Mouse (Mus musculus): Measurements from ENCODE around the gene Trim14. TPM values are rescaled to one million over a fixed set of nuclear protein-coding genes. Genes with fewer than 3 reads are reported as not detected.

The Trim14 gene
- polyA plus RNA-seq, 1 experiment from 2014 or later: 14.1 TPM

DNA sequence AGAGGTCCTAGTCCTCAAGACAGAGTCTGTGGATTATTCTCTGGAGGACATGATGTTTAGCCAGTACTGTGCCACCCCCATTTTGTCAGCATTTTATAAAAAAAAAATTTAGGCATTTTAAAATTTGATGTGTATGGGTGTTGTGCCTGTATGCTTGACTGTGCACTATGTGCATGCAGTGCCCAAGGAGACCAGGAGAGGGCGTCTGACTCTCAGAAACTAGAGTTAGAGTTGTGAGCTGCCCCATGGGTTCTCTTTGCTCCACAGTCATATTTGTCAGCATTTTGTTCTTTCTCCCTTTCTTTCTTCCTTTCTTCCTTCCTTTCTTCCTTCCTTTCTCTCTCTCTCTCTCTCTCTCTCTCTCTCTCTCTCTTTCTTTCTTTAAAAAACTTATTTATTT is 8.4 kb upstream of the Trim14 start:
- H3K4me1 ChIP-seq (ENCODE audit: insufficient read depth): no peaks in the 10 kb centered on the region
- no peaks in the 10 kb centered on the region for H3K36me3 ChIP-seq (replicated peaks; ENCODE audit: insufficient read depth, low read length)
- H3K9ac ChIP-seq (replicated peaks): no peak overlapping the region
- DNase-seq (peak; percentile 77), ATAC-seq (no peak)
- H3K27me3 ChIP-seq (ENCODE audit: insufficient read depth, low read length): no peaks in the 10 kb centered on the region
- TF ChIP-seq CTCF (IDR thresholded peaks at IDR 0.05; ENCODE audit: low read depth) (peak; percentile 72), EP300 (IDR thresholded peaks at IDR 0.05; ENCODE audit: low read depth) (no peak)
- no peaks in the 10 kb centered on the region for H3K9me3 ChIP-seq (ENCODE audit: low read length)
- H3K27ac ChIP-seq (ENCODE audit: low read depth): no peak overlapping the region
- 21% methylated on average over 1 of the region's 1 CpGs for WGBS (ENCODE audit: insufficient replicate concordance)
- no peak overlapping the region for H3K4me3 ChIP-seq (ENCODE audit: low read depth, low read length)
- no peak overlapping the region for H3K4me2 ChIP-seq (ENCODE audit: low read depth, low read length)

DNA sequence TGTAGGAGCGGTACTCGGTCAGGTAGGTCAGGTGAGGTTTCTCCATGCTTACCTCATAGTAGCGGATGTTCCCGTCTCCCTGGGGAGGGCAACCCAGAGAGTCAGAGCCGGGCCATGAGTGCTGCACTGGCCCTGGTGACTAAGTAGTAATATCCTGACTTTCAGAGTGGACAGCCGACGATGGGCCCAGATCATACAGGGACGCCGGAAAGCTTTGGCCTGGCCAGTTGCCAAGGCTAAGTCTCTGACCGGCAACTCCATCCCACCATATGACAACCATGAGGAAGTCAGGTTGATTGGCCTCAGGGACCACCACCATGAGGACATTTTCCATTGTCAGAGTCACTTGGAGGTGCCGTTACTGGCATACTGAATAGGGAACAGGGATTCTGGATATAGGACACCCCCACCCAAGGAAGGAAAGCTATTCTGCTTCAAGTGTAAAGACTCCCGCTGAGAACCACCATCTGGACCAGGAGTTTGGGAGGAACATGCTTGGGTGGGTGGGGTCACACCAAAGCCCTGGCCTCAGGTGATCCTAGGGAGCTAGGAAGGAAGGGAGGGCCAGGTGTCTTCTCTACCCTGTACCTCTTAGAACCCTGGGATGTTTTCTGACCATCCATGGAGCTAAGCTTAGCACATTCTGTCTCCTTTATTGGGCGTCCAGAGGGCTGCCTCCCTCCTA is 7.6 kb upstream of the Trim14 start:
- TF ChIP-seq CTCF (IDR thresholded peaks at IDR 0.05; ENCODE audit: low read depth) (no peak), EP300 (IDR thresholded peaks at IDR 0.05; ENCODE audit: low read depth) (no peak)
- DNase-seq: no peak
- no peaks in the 10 kb centered on the region for H3K9me3 ChIP-seq (ENCODE audit: low read length)
- WGBS (ENCODE audit: insufficient replicate concordance): 77% methylated on average over 13 of the region's 13 CpGs
- H3K9ac ChIP-seq (replicated peaks): no peak overlapping the region
- H3K4me1 ChIP-seq (ENCODE audit: insufficient read depth): no peaks in the 10 kb centered on the region
- H3K27me3 ChIP-seq (ENCODE audit: insufficient read depth, low read length): no peaks in the 10 kb centered on the region
- no peak overlapping the region for H3K4me2 ChIP-seq (ENCODE audit: low read depth, low read length)
- no peak overlapping the region for H3K27ac ChIP-seq (ENCODE audit: low read depth)
- ATAC-seq: no peak
- H3K4me3 ChIP-seq (ENCODE audit: low read depth, low read length): no peak overlapping the region
- no peaks in the 10 kb centered on the region for H3K36me3 ChIP-seq (replicated peaks; ENCODE audit: insufficient read depth, low read length)

DNA sequence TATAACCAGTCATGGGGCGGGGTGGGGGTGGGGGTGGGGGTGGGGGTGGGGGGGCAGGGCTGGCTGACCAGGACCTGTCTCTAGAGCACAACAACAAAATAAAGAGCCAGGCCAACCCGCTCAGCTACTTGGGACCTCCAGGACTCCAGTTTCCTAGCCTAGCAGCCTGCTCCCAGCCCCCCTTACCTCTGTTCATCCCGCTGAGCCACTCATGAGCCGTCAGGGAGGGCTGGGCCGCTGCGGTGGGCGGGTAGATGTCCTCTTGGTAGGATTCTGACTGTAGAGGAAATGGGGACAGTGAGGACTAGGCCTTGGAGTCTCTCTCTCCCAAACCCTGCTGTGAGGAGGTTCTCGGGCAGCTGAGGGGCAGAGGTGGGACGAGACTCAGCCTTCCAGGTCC is 5.8 kb upstream of the Trim14 start:
- H3K27ac ChIP-seq (ENCODE audit: low read depth): no peak overlapping the region
- H3K9me3 ChIP-seq (ENCODE audit: low read length): no peaks in the 10 kb centered on the region
- H3K4me1 ChIP-seq (ENCODE audit: insufficient read depth): no peaks in the 10 kb centered on the region; the same call in 1 of the 2 replicates
- TF ChIP-seq EP300 (IDR thresholded peaks at IDR 0.05; ENCODE audit: low read depth) (no peak), CTCF (IDR thresholded peaks at IDR 0.05; ENCODE audit: low read depth) (no peak)
- ATAC-seq (no peak), DNase-seq (no peak)
- no peak overlapping the region for H3K4me3 ChIP-seq (ENCODE audit: low read depth, low read length)
- WGBS (ENCODE audit: insufficient replicate concordance): 76% methylated on average over 9 of the region's 9 CpGs
- no peaks in the 10 kb centered on the region for H3K36me3 ChIP-seq (replicated peaks; ENCODE audit: insufficient read depth, low read length)
- H3K27me3 ChIP-seq (ENCODE audit: insufficient read depth, low read length): no peaks in the 10 kb centered on the region
- no peak overlapping the region for H3K4me2 ChIP-seq (ENCODE audit: low read depth, low read length)
- H3K9ac ChIP-seq (replicated peaks): no peak overlapping the region

DNA sequence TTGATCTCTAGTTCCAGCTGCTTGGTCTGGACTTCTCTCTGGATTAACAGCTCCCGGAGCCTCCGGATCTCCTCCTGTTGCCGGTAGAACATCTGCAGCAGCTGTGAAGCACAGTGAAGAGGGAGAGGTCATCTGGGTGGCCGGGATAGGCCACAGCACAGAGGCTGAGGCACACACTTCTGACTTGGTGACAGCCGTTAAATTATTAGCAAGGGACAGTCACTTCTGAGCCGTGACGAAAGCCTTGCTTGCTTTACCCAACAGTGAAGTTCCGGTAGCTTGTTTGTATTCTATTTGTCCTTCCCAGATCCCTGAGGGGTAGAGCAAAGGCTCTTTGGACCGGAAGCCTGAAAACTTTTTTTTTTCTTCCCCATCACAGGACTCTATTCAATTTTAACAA is 3.2 kb upstream of the Trim14 start:
- Histone ChIP-seq H3K4me1 (ENCODE audit: insufficient read depth) (peaks cover 12% of the 10 kb centered on the region), H3K27me3 (ENCODE audit: insufficient read depth, low read length) (no peaks in the 10 kb centered on the region), H3K9me3 (ENCODE audit: low read length) (no peaks in the 10 kb centered on the region), H3K36me3 (replicated peaks; ENCODE audit: insufficient read depth, low read length) (no peaks in the 10 kb centered on the region), H3K9ac (replicated peaks) (no peak overlapping the region), H3K4me2 (ENCODE audit: low read depth, low read length) (no peak overlapping the region), H3K27ac (ENCODE audit: low read depth) (peak overlapping the region; percentile 55), H3K4me3 (ENCODE audit: low read depth, low read length) (no peak overlapping the region)
- no peak for TF ChIP-seq CTCF (IDR thresholded peaks at IDR 0.05; ENCODE audit: low read depth)
- TF ChIP-seq EP300 (IDR thresholded peaks at IDR 0.05; ENCODE audit: low read depth): no peak
- DNase-seq (no peak), ATAC-seq (peak; percentile 51)
- WGBS (ENCODE audit: insufficient replicate concordance): 62% methylated on average over 9 of the region's 9 CpGs

DNA sequence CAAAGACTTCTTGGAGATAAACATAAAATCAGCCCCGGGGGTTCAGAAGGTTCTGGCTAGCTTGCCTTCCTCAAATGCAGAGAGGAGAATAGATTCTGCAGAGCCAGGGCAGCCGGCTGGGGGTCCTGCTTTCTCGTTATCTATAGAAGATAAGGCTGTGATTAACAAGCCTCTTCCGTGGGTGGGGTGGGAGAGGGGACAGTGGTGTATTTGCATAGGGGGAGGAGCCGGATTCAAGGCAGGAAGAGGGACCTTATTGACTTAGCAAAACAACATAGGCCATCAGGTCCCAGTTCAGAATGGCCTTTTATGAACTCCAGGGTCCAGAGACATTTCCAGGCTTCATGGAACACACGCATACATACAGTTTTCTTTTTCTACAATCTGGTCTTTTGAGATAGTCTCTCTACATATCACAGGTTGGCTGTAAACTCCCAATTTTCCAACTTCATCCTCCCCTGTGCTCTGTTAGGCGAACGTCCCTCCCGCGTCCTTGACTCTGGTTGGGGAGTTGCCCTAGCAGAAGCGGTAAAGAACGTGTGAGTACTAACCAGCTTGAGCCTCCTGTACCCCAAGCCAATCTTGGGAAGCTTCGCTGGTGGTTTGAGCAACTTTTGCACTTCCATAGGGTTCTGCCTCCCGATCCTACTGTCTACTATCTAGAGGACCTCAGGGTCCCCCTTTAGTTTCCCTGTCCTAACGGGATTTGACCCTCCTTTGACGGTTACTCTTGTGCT is 679 bp downstream of the Trim14 start:
- no peaks in the 10 kb centered on the region for H3K9me3 ChIP-seq (ENCODE audit: low read length)
- DNase-seq (peak; percentile 55), ATAC-seq (peak; percentile 33)
- peak overlapping the region; percentile 75 for H3K4me2 ChIP-seq (ENCODE audit: low read depth, low read length)
- no peak for TF ChIP-seq EP300 (IDR thresholded peaks at IDR 0.05; ENCODE audit: low read depth)
- TF ChIP-seq CTCF (IDR thresholded peaks at IDR 0.05; ENCODE audit: low read depth): no peak
- H3K36me3 ChIP-seq (replicated peaks; ENCODE audit: insufficient read depth, low read length): peaks cover 7% of the 10 kb centered on the region
- H3K9ac ChIP-seq (replicated peaks): peak overlapping the region; percentile 74
- no peaks in the 10 kb centered on the region for H3K27me3 ChIP-seq (ENCODE audit: insufficient read depth, low read length)
- 2% methylated on average over 16 of the region's 16 CpGs for WGBS (ENCODE audit: insufficient replicate concordance)
- H3K4me1 ChIP-seq (ENCODE audit: insufficient read depth): peaks cover 26% of the 10 kb centered on the region
- peak overlapping the region; percentile 70 for H3K4me3 ChIP-seq (ENCODE audit: low read depth, low read length)
- peak overlapping the region; percentile 83 for H3K27ac ChIP-seq (ENCODE audit: low read depth)

DNA sequence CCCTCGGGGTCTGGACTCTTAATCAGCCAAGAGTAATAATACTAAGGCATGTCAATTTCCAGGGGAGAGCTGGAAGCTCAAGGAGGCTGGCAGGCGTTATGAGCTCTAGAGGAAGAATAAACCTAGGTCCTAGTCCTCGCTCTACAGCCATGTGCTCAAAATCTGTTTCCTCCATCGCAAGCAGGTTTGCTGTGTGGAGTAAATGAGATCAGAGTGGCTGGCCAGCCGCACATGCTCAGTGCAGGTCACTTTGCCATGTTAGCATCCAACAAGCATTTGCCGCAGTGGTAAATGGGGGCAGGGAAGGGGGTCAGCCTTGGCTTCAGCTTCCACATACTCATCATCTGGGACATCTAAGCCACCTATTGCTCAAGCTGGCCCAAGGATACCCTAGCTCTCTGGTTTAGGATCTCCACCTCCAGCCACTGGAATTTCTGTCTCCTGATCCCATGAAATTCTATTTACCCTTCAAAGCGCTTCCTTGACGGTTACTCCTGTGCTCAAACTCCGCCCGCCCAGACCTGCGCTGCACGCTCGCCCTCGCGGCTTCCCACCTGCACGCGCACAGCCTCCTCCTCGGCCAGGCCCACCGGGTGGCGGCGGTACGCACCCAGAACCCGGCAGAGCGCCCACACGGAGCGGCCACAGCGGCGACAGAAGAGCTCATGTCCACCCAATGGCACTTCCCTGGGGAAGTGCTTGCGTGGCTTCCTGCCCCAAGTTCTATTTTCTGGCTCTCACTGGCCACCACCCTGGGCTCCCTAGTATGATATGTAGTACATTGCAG is 1.8 kb downstream of the Trim14 start:
- peak overlapping the region; percentile 75 for H3K4me2 ChIP-seq (ENCODE audit: low read depth, low read length)
- no peaks in the 10 kb centered on the region for H3K9me3 ChIP-seq (ENCODE audit: low read length)
- peaks cover 7% of the 10 kb centered on the region for H3K36me3 ChIP-seq (replicated peaks; ENCODE audit: insufficient read depth, low read length)
- peak overlapping the region; percentile 74 for H3K9ac ChIP-seq (replicated peaks)
- peak overlapping the region; percentile 83 for H3K27ac ChIP-seq (ENCODE audit: low read depth)
- ATAC-seq: no peak
- 15% methylated on average over 29 of the region's 29 CpGs for WGBS (ENCODE audit: insufficient replicate concordance)
- DNase-seq: peak; percentile 58
- TF ChIP-seq EP300 (IDR thresholded peaks at IDR 0.05; ENCODE audit: low read depth) (no peak), CTCF (IDR thresholded peaks at IDR 0.05; ENCODE audit: low read depth) (no peak)
- H3K4me1 ChIP-seq (ENCODE audit: insufficient read depth): peaks cover 26% of the 10 kb centered on the region
- peak overlapping the region; percentile 70 for H3K4me3 ChIP-seq (ENCODE audit: low read depth, low read length)
- H3K27me3 ChIP-seq (ENCODE audit: insufficient read depth, low read length): no peaks in the 10 kb centered on the region
